Mouse (Mus musculus): ENCODE results near the gene Rpl34.

The Rpl34 gene

DNA sequence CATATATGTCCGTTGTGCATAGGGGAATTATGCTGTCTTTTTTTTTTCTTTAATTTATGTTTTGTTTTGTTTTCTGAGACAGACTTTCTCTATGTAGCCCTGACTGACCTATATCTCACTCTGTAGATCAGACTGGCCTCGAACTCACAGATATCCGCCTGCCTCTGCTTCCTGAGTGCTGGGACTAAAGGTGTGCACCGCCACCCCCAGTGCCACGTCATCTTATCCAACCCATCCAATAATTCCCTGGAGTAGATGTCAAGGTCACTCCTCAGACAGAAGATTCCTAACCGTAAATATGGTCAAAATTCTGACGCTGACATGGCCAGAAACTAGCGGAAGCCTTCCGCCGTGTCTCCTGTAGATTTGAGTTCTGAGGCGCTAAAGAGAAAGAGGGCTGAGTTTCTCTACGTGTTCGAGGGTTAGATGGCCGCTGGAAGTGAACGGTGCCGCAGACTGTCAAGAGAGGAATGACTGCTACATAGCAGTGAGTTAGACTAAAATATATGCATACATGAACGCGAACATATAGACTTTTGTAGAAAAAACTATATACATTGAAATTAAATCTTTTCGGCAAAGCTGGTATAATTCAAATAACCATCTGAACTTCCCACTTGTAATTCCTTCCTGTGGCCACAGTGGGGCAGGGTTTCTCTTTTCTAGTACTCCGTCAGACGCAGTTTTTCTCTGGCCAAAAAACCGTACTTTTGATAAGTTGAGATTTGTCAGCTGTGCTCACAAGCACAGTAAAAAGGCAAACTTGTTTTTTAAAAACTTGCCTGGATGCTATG is 15.2 kb downstream of the Rpl34 start:
- DNase-seq (ENCODE audit: low read depth, low spot score), result no peak

- no peak for DNase-seq (ENCODE audit: low read depth, low spot score)
These were observed 17.3 kb downstream of the Rpl34 start for GRCm38 (mm10) chr3:130712891-130713290.

GRCm38 (mm10) chr3:130710103-130710502 is 20.1 kb downstream of the Rpl34 start:
- DNase-seq (ENCODE audit: low read depth, low spot score), result no peak

GRCm38 (mm10) chr3:130708967-130709924 is 21.0 kb downstream of the Rpl34 start, which contains the start of gene Ostc:
Ostc (minus strand) TSS chr3:130709444.
- peak; percentile 90 for DNase-seq (ENCODE audit: low read depth, low spot score)

DNA sequence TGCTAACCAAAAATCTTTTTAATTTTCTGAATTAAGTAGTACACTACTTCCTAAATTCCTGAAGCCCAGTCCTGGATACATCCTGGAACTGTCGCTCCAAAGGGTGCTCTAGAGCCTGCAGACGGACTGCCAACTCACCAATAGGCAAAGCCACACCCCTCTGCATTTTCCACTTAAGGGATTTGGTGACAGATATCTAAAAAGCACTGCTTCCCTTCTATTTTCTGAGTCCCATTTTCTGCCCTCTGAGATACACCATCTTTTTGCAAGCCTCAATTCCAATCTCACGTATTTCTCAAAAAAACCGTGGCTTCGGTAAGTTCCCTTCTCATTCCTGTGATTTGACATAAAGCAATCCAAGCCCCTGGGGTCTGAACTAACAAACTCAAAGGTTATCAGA is 21.7 kb downstream of the Rpl34 start:
- DNase-seq (ENCODE audit: low read depth, low spot score), result no peak

GRCm38 (mm10) chr3:130702289-130702688 is 27.9 kb downstream of the Rpl34 start:
- DNase-seq (ENCODE audit: low read depth, low spot score), result no peak

DNA sequence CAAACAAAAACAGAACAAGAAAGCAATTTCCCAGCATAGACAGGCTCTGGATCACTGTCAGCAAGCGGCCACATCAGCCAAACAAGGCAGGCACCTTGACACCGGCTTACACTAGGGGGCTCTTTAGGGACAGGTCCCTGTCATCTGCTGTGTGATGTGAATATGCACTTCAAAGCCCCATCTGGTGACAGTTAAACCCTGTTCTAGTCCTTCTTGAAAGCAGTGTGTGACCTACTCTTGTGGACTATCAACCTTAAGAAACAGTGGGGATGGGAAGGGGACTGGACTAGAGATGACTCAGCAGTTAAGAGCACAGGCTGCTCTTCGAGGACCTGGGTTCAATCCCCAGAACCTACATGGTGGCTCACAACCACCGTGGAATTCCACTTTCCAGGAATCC is 32.6 kb downstream of the Rpl34 start:
- DNase-seq (ENCODE audit: low read depth, low spot score), result no peak

GRCm38 (mm10) chr3:130694705-130695104 is 35.5 kb downstream of the Rpl34 start:
- DNase-seq (ENCODE audit: low read depth, low spot score), result peak; percentile 67

DNA sequence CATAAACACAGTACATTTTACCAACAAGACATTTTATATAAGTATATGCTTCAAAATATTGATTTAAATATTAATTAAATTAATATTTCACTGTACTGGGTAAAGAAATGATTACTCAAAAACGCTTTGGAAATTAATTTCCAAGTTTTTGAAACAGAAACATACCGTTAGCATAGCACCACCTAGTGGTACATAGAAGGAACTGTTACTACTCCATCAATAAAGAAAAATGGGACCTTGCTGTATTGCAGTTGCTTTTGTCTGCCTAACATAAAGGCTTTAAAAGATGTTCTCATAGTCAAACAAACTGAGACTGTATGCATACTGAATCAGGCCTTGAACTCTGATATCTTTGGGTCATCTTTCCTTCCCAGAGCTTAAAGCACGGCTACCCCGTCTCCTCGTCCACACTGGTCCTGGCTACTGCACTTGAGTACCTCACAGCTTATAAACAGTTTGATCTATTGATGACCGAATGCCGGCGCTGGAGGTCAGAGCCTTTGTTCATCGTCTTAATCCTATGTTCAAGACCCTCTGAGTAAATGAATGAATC is 36.1 kb downstream of the Rpl34 start:
- no peak for DNase-seq (ENCODE audit: low read depth, low spot score)

DNA sequence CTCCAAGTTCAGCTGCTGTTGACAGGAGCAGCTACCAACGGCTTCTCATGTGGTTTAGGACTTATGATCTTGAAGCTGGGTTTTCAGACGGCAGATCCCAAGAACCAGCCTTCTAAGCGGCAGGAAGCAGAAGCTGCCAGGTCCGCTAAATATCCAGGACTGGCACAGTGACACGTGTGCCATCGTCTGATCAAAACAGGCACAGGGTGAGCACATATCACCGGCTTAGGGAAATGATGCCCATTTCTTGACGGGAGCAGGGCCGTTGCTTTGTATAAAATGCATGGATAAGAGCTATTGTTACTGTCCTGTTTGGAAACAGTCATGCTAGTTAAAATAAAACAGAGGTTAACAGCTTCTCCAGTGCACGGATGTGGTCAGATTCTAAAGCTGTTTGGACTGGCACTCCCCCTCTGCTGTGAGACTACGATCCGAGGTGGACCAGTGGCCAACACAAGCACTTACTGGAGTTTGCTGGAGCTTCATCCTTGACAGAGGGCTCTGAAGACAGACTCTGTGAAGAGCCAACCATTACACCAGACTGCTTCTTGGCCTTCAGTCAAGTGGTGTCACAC is 38.5 kb downstream of the Rpl34 start:
- DNase-seq (ENCODE audit: low read depth, low spot score), result no peak

- no peak for DNase-seq (ENCODE audit: low read depth, low spot score)
These were observed 39.2 kb downstream of the Rpl34 start for GRCm38 (mm10) chr3:130690834-130691595.

- DNase-seq (ENCODE audit: low read depth, low spot score), result peak; percentile 42
These were observed 40.6 kb downstream of the Rpl34 start for GRCm38 (mm10) chr3:130689630-130690029.

DNA sequence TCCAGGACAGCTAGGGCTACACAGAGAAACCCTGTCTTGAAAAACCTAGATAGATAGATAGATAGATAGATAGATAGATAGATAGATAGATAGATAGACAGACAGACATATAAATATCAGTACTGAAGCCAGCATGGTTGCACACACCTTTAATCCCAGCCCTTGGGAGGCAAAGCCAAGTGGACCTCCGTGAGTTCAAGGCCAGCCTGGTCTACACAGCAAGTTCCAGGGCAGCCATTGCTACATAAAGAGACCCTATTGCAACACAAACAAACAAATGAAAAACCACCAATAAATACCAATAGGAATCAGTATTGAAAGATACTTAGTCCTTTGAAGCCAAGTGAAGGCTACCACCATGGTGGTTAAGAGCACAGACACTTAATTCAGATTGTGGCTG is 43.1 kb downstream of the Rpl34 start:
- no peak for DNase-seq (ENCODE audit: low read depth, low spot score)

GRCm38 (mm10) chr3:130685014-130685366 is 45.2 kb downstream of the Rpl34 start:
- DNase-seq (ENCODE audit: low read depth, low spot score), result no peak

- DNase-seq (ENCODE audit: low read depth, low spot score), result no peak
These were observed 45.8 kb downstream of the Rpl34 start for GRCm38 (mm10) chr3:130684276-130685013.

GRCm38 (mm10) chr3:130683836-130684235 is 46.4 kb downstream of the Rpl34 start:
- no peak for DNase-seq (ENCODE audit: low read depth, low spot score)

DNA sequence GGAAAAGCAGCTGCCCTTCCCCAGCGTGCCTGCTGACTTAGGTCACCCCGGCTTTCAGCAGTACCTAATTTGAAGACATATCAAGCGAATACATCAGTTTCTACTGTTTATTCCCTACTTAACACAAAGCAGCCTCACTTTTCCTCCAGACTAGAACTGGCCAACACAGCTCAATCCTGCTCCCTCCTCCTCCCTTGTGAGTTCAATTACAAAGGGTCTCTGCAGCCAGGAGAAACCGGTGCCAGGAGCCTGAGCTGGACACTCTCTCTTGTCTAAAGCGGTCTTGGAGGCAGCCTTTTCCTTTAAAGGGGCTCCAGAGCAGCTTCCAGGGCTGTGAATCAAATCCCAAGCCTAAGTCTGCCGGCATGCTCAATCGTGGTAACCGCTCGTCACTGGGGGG is 48.0 kb downstream of the Rpl34 start:
- DNase-seq (ENCODE audit: low read depth, low spot score), result no peak

DNA sequence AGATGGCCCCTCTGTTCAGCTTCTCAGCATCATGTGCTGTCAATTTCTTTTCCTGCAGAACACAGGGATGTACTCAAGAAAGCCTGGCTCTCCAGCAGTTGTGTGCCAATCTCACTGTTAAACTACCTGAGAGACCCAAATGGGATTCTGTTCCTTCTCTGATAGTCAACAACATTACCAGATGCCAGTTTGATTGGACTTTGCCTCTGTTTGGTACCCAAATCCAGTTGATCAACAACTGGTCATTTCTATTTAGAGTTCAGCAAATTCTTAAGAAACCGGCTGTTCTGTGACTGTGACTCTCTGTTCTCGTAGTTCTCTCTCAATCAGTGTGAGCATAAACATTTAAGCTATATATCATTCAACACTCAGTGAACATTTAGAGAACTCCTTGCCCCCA is 49.0 kb downstream of the Rpl34 start:
- DNase-seq (ENCODE audit: low read depth, low spot score), result no peak

GRCm38 (mm10) chr3:130677671-130678460 is 52.3 kb downstream of the Rpl34 start:
- DNase-seq (ENCODE audit: low read depth, low spot score), result no peak

All from WW6 (cell line).